15 mouse cellular contexts compared by ENCODE assay signal in the genomic region with DNA sequence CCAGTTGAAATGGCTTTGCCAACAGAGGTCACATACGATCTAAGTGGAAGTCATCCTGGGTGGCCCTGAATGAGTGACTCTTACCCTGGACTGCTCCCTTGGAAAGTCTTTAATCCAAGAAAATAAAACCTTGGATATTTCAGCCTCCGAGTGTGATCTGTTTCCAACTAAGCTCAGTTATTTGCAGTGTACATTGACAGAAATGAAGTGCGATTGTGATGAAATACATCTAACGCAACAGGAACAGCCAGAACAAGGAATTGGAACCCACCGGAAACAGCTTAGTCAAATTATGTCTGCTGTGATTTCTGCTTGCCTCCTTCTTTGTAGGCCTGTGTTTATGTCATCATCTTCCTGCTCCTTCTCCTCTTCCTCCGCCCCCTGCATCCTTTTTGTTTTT.
"Had no signal": no experiment of that assay in that cellular context is flagged by ENCODE, and none has a peak within 500 bp of the region (broad histone marks: within the 10 kb centered on the region; RNA-seq: fewer than 3 reads in every experiment).

No protein-coding gene starts in this region.

- H3K27me3 ChIP-seq: kidney, embryonic 15.5 days; liver, embryonic 12.5 days; neural tube, embryonic 12.5 days; stomach, embryonic 15.5 days had no signal

- ATAC-seq: liver, embryonic 12.5 days had no signal

- H3K36me3 ChIP-seq: kidney, embryonic 15.5 days; limb, embryonic 10.5 days; liver, embryonic 12.5 days; midbrain, embryonic 10.5 days; neural tube, embryonic 12.5 days; stomach, embryonic 15.5 days had no signal

- DNase-seq: kidney, adult 11 months; kidney, postnatal 25 days; midbrain, embryonic 14.5 days; retina, postnatal 1 day; right cerebral cortex, postnatal 4 days; spleen, adult 18-20 months; thymus, adult 2 months; thymus, postnatal 25 days had no signal

- H3K9me3 ChIP-seq: kidney, embryonic 15.5 days; limb, embryonic 10.5 days; liver, embryonic 12.5 days; midbrain, embryonic 10.5 days; neural tube, embryonic 12.5 days; stomach, embryonic 15.5 days had no signal

- H3K9ac ChIP-seq: kidney, embryonic 15.5 days; liver, embryonic 12.5 days; neural tube, embryonic 12.5 days; stomach, embryonic 15.5 days had no signal

- H3K4me1 ChIP-seq: kidney, embryonic 15.5 days; limb, embryonic 10.5 days; liver, embryonic 12.5 days; midbrain, embryonic 10.5 days; neural tube, embryonic 12.5 days; stomach, embryonic 15.5 days had no signal

- H3K27ac ChIP-seq: kidney, embryonic 15.5 days; left cerebral cortex, adult 2 months; limb, embryonic 10.5 days; liver, embryonic 12.5 days; midbrain, embryonic 10.5 days; neural tube, embryonic 12.5 days; stomach, embryonic 15.5 days had no signal

- H3K4me3 ChIP-seq: kidney, embryonic 15.5 days; left cerebral cortex, adult 2 months; limb, embryonic 10.5 days; liver, embryonic 12.5 days; midbrain, embryonic 10.5 days; neural tube, embryonic 12.5 days; stomach, embryonic 15.5 days had no signal

- H3K4me2 ChIP-seq: kidney, embryonic 15.5 days; liver, embryonic 12.5 days; neural tube, embryonic 12.5 days; stomach, embryonic 15.5 days had no signal
